Mouse (Mus musculus) retina, adult 2 months (tissue): Measurements from ENCODE around the gene Rfx5.

Experiments used
- DNase-seq: peaks from one replicate; pipeline ENCODE4 v3.0.0-alpha.2; 2012; ENCODE audit warnings: low read depth, low spot score

Gene Rfx5

GRCm38 (mm10) chr3:94989159-94989761 lies 35.4 kb downstream of the Rfx5 start:
- no peak for DNase-seq

DNA sequence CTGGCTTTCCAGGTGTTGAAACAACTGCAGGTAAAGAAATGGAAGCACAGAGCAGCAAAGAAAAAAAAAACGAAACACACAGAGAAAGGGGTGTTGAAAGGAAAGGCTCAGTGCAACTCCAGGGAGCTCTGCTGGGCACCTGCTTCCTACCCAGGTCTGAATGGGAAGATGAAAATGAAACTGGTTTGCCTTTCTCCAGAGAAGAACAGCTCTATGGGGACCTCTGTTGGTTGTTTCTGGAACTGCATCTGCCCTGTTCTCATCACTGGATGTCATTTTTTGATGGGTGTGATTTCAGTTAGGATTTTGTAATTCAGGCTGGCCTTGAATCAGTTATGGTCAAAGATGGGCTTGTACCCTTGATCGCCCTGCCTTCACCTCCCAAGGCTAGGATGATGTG lies 43.1 kb downstream of the Rfx5 start:
- DNase-seq: no peak

GRCm38 (mm10) chr3:95002569-95002968 lies 48.7 kb downstream of the Rfx5 start:
- no peak for DNase-seq

GRCm38 (mm10) chr3:95003273-95003672 lies 49.4 kb downstream of the Rfx5 start:
- DNase-seq: no peak

- no peak for DNase-seq
Measured at GRCm38 (mm10) chr3:95005651-95006050, 51.8 kb downstream of the Rfx5 start.

GRCm38 (mm10) chr3:95007706-95008105 lies 53.8 kb downstream of the Rfx5 start:
- DNase-seq: no peak

DNA sequence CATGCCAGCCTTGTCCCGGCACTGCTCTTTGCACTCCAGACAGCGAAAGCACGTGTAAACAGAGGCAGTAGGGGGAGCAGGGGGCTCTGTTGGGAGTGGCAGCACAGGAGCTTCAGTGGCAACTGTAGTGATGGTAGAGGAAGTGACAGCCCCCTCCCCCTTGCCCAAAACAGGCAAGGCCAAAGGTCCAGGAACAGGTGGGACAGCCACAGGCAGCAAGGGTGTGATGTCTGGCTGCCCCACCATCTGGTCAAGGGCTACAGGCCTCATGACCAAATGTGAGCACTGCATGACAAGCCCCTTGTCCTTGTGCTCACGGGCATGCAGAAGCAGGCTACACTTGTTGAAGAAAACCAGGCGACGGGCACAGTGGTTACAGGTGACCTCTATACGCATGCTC lies 56.5 kb downstream of the Rfx5 start:
- no peak for DNase-seq
